Mouse (Mus musculus): ENCODE data around the gene Arhgap1. TPM values are rescaled to one million over a fixed set of nuclear protein-coding genes. Genes with fewer than 3 reads are reported as not detected.

Arhgap1 gene
- total RNA-seq, 1 experiment from 2014 or later: 68.6 TPM

DNA sequence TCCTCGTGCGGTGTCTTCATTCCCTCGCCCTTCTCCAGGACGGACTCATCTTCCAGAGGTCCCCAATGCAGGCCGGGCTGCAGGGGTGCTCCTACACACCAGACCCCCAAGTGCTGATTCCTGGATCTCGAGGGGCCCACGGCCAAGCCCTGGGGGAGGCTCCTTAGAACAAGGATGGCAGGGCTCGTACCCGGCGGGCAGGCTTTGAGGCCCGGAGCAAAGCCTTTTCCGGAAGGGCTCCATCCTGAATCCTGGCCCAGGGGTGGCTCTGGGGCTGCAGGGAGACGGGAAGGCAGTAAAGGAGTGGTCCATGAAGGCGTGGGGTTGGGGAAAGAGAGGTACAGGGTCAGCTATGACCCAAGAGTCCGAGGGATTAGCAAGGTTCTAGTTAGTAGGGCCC lies 508 bp upstream of the Arhgap1 start:
- no peak for DNase-seq

DNA sequence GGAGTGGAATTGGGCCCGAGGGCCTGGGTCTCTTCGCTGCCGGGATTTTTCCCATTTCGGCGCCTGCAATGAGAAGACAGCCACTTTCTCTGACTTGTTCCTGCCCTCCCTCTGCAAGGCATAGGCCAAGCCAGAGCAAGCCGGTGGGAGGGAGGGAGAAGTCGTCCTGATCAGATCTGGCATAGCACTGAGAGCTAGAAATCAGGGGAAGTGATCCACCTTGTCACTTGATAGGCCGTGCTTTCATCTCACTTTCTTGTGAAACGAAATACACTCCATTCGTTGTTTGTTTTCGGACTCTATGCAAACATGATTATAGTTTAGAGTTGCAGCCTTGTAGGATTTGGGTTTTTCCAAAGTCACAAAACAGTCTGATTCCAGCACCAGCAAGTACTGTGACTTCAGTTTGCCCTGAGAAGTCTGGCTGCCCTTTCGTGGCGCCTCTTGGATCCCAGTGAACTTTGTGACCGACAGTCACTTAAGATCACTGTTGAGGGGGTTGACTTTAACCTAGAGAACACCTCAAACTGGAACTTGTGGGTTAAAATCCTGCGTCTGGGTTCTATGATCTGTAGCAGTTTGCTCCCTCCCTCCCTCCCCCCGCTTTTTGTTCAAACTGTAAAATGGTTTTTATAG lies 818 bp downstream of the Arhgap1 start:
- no peak for DNase-seq

DNA sequence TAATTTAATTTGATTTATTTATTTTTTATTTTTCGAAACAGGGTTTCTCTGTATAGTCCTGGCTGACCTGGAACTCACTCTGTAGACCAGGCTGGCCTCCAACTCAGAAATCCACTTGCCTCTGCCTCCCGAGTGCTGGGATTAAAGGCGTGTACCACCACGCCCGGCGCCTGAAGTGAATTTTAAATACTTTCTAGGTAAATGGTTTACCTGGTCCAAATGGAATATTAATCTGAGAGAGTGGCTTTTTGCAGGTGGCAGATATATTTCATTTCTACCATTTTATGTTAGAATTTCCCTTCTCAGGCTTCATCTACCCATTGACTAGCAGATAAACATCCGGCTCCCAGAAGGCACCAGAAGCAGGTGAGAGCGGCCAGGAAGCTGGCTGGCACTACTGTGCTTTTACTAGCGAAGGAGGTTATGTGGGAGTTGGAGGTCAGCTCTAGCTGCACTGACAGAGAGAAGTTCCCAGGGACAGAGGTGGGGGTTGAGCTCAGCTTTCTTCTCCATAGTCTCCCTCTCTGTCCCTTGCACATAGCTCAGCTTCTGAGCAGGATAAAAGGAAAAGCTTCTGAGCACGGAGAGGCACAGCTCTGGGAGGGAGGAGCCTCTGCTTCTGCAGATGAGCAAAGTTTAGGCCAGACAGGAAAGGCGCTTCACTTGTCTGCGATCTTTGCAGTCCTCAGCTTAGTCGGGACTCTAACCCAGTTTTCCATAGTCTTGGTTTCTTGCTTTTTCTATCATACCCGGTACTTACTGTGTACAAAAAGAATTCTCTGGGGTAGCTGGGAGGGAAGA lies 2.0 kb downstream of the Arhgap1 start:
- DNase-seq: no peak

- DNase-seq: no peak
These were observed 3.2 kb downstream of the Arhgap1 start for GRCm38 (mm10) chr2:91652863-91653262.

DNA sequence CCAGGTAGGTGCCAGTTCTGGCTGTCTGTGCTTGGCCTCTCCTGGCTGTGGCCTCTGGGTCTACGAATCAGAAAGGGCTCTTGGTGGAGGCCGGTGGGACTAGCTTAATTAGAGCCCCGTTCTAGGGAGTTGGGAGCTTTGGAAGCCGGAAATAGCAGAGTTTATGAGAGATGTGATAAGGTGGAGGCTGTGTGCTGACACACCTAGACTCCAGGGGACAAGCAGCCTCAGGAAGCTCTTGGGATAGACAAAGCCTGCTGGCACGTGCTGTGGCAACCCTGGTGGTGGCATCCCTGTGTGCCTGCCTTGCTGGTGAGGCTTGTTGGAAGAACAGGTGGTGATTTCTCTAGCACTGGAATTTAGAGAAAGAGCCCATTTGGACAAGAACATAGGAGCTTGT lies 5.7 kb downstream of the Arhgap1 start:
- DNase-seq: no peak

DNA sequence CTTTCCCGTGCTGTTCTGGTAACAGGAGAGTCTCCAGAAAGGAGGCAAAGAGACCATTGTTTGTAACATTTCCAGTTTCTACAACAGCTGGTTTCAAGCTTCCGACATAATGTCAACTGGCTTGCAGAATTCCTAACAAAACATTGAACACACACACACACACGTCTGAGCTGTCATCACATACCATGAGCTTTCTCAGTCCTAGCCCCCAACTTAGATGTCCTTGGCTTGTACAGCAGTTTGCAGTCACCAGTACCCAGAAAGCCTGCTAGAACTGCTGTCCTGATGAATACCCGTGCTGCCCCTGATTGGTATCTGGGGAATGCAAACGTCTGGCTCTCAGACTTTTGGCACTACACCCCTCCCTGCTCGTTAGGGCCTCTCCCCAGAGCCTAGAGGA lies 6.2 kb downstream of the Arhgap1 start:
- no peak for DNase-seq

GRCm38 (mm10) chr2:91656774-91657173 lies 7.1 kb downstream of the Arhgap1 start:
- no peak for DNase-seq

GRCm38 (mm10) chr2:91659657-91660056 lies 10.0 kb downstream of the Arhgap1 start:
- DNase-seq: no peak

- DNase-seq: no peak
These were observed 11.3 kb downstream of the Arhgap1 start for GRCm38 (mm10) chr2:91660981-91661380.

DNA sequence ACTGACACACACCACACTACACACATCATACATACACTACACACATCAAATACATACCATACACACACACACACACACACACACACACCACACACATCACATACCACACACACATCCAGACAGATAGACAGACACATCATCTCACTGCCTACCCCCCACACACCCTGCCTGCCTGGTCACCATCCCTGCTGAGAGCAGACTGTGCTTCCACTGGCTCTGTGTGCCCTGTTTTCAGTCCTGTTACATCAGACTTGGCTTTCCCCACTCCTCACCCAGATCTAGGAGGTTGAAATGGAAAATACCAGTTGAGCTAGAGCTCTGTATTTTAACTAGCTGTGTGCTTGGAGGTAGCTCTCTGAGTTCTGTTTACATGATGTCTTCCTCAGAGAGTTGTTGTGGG lies 15.1 kb downstream of the Arhgap1 start:
- DNase-seq: no peak

DNA sequence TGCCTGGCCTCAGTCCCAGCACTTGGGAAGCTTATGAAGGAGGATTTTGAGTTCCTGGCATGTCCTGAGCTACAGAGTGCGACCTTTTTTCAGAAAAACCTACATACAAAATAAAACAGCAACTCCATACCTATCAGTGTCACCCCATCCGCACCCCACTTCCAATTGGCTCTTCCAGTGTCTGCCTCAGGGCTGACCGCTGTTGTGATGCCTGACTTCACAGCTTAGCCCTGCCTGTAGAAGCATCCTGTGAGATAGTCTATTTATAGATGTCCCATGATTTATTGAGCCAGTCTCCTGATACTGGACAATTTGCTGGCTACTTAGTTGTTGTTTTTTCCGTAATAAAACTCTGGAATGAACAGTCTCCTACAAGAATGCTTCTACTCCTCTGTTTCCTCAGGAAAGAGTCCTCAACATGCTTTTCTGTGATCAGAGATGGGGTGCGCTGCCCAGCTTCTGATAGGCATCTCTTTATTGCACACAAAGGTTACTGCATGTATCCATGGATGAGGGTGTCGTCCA lies 16.8 kb downstream of the Arhgap1 start:
- DNase-seq: no peak

DNA sequence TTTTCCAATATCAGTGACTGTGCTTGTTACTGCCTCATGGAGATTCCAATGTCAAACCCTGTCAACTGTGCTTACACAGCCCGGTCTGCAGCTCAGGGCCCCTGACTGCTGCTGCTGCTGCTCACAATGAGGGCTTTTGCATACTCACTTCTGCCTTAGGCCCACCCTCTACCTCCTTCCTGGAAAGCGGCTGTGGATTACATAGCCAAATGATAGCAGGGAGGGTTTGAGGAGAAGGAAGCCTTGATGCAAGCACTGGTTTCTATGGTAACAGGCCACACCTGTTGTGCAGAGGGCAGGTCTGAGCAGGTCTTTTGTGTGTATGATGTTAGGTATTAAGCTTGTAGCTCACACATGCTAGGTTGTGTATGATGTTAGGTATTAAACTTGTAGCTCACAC lies 18.1 kb downstream of the Arhgap1 start:
- no peak for DNase-seq

- no peak for DNase-seq
These were observed 19.7 kb downstream of the Arhgap1 start for GRCm38 (mm10) chr2:91669326-91669725.

DNA sequence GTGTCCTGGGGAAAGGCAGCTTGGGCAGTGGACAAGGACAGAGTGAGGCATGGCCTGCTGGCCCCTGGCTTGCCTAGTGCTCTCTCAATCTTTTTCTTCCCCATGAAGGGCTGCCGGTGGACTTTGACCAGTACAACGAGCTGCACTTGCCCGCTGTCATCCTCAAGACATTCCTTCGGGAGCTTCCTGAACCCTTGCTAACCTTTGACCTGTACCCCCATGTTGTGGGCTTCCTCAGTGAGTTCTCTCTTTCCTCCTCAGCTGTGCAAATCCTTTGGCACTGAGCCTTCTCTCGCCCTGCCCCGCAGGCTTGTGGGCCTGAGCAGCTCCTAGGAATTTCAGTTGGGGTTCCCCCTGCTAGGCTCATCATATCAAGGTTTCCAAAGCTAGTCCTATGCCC lies 20.4 kb downstream of the Arhgap1 start:
- no peak for DNase-seq

GRCm38 (mm10) chr2:91673587-91673986 lies 23.9 kb downstream of the Arhgap1 start:
- DNase-seq: no peak

- no peak for DNase-seq
These were observed 25.2 kb downstream of the Arhgap1 start for GRCm38 (mm10) chr2:91674895-91675294.

DNA sequence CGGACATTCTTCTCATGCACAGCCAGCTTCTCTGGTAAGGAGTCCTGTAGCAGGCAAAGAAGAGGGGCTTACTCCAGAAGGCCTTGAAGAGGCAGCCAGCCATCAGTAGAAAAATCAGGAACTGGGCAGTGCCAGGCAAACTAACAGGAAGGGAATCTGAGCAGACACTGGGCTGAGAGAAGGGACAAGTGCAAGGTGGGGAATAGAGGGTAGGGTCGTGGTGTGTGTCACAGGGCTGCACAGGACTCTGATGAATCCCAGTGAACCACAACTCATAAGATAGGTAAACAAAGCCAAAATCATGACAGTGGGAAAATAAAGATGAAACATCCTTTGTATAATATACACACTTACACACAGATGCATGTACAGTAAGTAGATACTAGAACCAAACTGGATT lies 26.8 kb downstream of the Arhgap1 start:
- DNase-seq: no peak

- no peak for DNase-seq
These were observed 27.3 kb downstream of the Arhgap1 start for GRCm38 (mm10) chr2:91676961-91677360.

GRCm38 (mm10) chr2:91682850-91683249 lies 33.2 kb downstream of the Arhgap1 start:
- no peak for DNase-seq

DNA sequence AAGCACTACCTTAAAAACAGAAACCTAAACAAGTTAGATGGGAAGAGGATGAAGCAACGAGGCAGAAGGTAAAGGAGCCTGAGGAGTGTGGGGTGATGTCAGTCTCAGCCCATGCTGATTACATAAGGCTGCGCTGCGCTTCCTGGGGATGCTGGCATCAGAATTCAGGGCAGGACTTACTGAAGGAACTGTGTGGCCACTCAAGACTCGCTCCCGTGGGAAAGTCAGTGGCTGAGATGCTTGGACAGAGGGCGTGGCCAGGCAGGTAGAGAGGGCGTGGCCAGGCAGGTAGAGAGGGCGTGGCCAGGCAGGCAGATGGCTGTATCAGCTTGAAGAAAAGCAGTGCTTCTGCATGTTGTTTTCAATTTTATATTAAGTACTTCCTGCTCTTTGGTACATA lies 34.3 kb downstream of the Arhgap1 start:
- DNase-seq: no peak

DNA sequence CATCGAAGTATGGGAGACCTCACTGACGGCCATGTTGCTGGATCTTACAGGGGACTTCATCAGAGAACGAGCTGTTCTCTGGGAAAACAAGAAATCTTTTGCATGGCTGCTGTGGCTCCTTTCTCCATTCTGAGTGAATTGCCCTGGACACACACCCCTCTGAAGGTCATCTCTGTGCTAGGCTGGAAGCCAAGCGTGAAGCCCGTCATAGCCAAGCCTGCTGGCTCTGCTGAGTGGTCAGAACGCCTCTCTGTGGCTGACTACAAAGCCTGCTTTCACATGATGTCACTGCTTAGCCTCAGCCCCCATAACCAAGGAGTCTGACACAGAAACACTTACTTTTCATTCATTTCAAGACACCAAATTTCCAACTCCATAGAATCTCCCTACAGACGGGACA lies 39.8 kb downstream of the Arhgap1 start:
- peak; percentile 79 for DNase-seq

DNA sequence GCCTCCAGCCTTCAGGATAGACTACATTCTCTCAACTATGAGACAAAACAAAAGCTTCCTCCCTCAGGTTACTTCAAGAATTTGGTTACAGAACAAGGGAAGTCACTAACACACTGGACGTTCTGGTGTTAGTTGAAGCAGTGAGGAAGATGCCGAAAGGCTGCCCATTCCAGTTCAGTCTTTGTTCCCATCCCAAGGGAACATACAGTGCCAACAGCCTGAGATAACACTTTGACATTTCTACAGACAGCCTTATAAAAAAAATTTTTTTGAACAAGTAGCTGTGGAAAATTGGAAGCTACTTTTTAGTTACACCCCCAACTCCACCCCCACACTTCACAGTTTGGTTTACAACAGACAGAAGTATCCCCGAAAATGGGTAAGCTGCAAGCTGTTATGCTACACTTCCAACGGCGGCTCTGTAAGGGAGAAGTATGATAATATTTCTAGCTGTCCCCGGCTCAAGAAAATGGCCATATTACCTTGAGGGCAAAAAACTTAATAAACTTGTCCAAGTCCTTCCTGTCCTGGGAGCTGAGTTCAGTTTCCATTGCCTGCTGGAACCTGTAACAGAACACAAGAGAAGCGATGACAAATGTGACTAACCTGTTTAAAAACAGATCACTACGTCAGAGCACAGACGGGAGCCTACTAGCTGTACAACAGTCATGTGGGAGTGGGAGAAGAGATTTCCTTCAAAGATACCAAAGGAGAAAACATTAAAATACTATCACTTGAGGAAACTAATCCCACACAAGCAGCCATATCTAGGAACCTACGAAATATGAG lies 46.0 kb downstream of the Arhgap1 start:
- DNase-seq: no peak

DNA sequence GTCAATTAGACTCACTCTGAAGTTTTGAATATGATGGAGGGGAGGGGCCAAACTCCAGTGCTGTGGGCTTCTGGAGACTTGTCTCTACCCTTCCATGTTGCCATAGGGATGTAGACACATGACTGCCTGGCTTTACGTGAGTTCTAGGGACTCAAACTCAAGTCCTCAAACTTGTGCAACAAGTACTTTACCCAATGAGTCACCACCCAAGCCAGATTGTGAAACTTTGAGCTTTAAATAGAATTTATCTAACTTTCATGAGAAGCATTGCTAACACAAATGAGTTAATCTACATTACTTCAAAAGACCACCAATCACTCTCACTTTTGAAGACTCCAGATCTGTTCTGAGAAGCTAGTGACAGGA lies 46.5 kb downstream of the Arhgap1 start:
- no peak for DNase-seq

Measured in adrenal gland, postnatal 25 days (tissue).